Mouse (Mus musculus) stomach, embryonic 16.5 days (tissue): ENCODE results near the gene Kctd20. TPM values are rescaled to one million over a fixed set of nuclear protein-coding genes. Genes with fewer than 3 reads are reported as not detected.

Source experiments
- ATAC-seq: fragments of 200-750 bp; cut with Nextera tagmentation; 2 replicates; pipeline ENCODE4 v1.8.0; 2017; ENCODE audit warnings: moderate number of reproducible peaks, moderate TSS enrichment; ENCODE audit not compliant: insufficient read depth, low FRiP score
- H3K27ac ChIP-seq: fragments of 300-500 bp; sonication (generic); 2 replicates; pipeline ENCODE4 v1.5.1; 2014; ENCODE audit warnings: low read length
- H3K27me3 ChIP-seq: fragments of 300-500 bp; sonication (generic); 2 replicates; pipeline ENCODE4 v1.6.1; 2014; ENCODE audit warnings: low read length, control low read depth, mixed read lengths; ENCODE audit not compliant: control insufficient read depth, insufficient read depth
- H3K36me3 ChIP-seq: fragments of 300-500 bp; sonication (generic); 2 replicates; pipeline ENCODE4 v1.6.1; 2014; ENCODE audit warnings: low read length; ENCODE audit not compliant: control insufficient read depth, insufficient read depth
- H3K4me1 ChIP-seq: fragments of 300-500 bp; sonication (generic); 2 replicates; pipeline ENCODE4 v1.6.1; 2014; ENCODE audit warnings: low read length, control low read depth, mixed read lengths; ENCODE audit not compliant: control insufficient read depth, insufficient read depth
- H3K4me2 ChIP-seq: fragments of 300-500 bp; sonication (generic); 2 replicates; pipeline ENCODE4 v1.6.1; 2014; ENCODE audit warnings: low read depth, low read length, mixed read lengths
- H3K4me3 ChIP-seq: fragments of 300-500 bp; sonication (generic); replicated peaks from 2 replicates; pipeline ENCODE4 v1.5.1; 2014; ENCODE audit warnings: mild to moderate bottlenecking, low read length
- H3K9ac ChIP-seq: fragments of 300-500 bp; sonication (generic); 2 replicates; pipeline ENCODE4 v1.6.1; 2014; ENCODE audit warnings: low read length
- H3K9me3 ChIP-seq: fragments of 300-500 bp; sonication (generic); replicated peaks from 2 replicates; pipeline ENCODE4 v1.6.1; 2016; ENCODE audit warnings: low read length, control low read depth; ENCODE audit not compliant: control insufficient read depth
- WGBS: fragments of 180-500 bp; shearing (Covaris S2); extraction: QIAGEN DNeasy Blood & Tissue Kit; methylation state at CpG from one replicate; pipeline ENCODE4 v1.1.7; 2014; 5-methylcytosine and 5-hydroxymethylcytosine counted together
- polyA plus RNA-seq: library from polyadenylated mRNA; unstranded; fragments of >200 nt; fragmentation: Nextera tagmentation; extraction: Ambion mirVana; gene quantifications from 2 replicates; pipeline ENCODE4 v1.2.1, GENCODE M21; 2015

The Kctd20 gene
- polyA plus RNA-seq = 77.2 and 78.3 TPM in 2 replicates

GRCm38 (mm10) chr17:28951831-28952799 lies at the start of gene Kctd20:
Kctd20 (plus strand) TSS chr17:28951950.
- Histone ChIP-seq H3K27ac (peak within 1 kb of the TSS; percentile 98), H3K4me2 (peak within 1 kb of the TSS; percentile 86), H3K9ac (peak within 1 kb of the TSS; percentile 97), H3K4me1 (peaks cover 20% of the 10 kb centered on the region), H3K27me3 (no peaks in the 10 kb centered on the region), H3K36me3 (0 out of 2 replicates have a peak, but pooled peaks cover 3% of the 10 kb centered on the region), H3K4me3 (peak within 1 kb of the TSS; percentile 82), H3K9me3 (0 out of 2 replicates have a peak, but pooled peaks cover 4% of the 10 kb centered on the region)
- peak; percentile 93 for ATAC-seq
- WGBS = under 1% methylated on average over 76 of the region's 80 CpGs

GRCm38 (mm10) chr17:28904546-28905376 lies 47.0 kb upstream of the Kctd20 start:
- ATAC-seq = no peak; the same call in 1 of the 2 replicates
- Histone ChIP-seq H3K4me1 (peaks cover 2% of the 10 kb centered on the region; the same call in 1 of the 2 replicates), H3K27ac (no peak overlapping the region), H3K9ac (no peak overlapping the region; the same call in 1 of the 2 replicates), H3K27me3 (no peaks in the 10 kb centered on the region), H3K4me3 (no peak overlapping the region), H3K4me2 (no peak overlapping the region), H3K36me3 (no peaks in the 10 kb centered on the region), H3K9me3 (no peaks in the 10 kb centered on the region)
- WGBS = 36% methylated on average over 23 of the region's 23 CpGs

- ATAC-seq = no peak
- H3K9me3 ChIP-seq = no peaks in the 10 kb centered on the region
- peak overlapping the region; percentile 11; the same call in 1 of the 2 replicates for H3K9ac ChIP-seq
- 71% methylated on average over 13 of the region's 13 CpGs for WGBS
- H3K27ac ChIP-seq = no peak overlapping the region
- no peak overlapping the region for H3K4me2 ChIP-seq
- H3K4me3 ChIP-seq = no peak overlapping the region
- H3K36me3 ChIP-seq = no peaks in the 10 kb centered on the region
- peaks cover 2% of the 10 kb centered on the region; the same call in 1 of the 2 replicates for H3K4me1 ChIP-seq
- no peaks in the 10 kb centered on the region for H3K27me3 ChIP-seq
Measured at GRCm38 (mm10) chr17:28905377-28905916, 46.3 kb upstream of the Kctd20 start.

- Histone ChIP-seq H3K4me3 (no peak overlapping the region), H3K9me3 (no peaks in the 10 kb centered on the region), H3K4me2 (no peak overlapping the region), H3K4me1 (peaks cover 2% of the 10 kb centered on the region; the same call in 1 of the 2 replicates), H3K36me3 (no peaks in the 10 kb centered on the region), H3K9ac (no peak overlapping the region), H3K27me3 (no peaks in the 10 kb centered on the region), H3K27ac (no peak overlapping the region)
- no peak for ATAC-seq
- 78% methylated on average over 7 of the region's 7 CpGs for WGBS
Measured at GRCm38 (mm10) chr17:28907959-28908358, 43.8 kb upstream of the Kctd20 start.

- no peak for ATAC-seq
- H3K4me3 ChIP-seq = peak overlapping the region; percentile 31
- H3K4me1 ChIP-seq = peaks cover 2% of the 10 kb centered on the region; the same call in 1 of the 2 replicates
- H3K4me2 ChIP-seq = peak overlapping the region; percentile 59
- no peak overlapping the region for H3K27ac ChIP-seq
- WGBS = 8% methylated on average over 29 of the region's 29 CpGs
- peak overlapping the region; percentile 63 for H3K9ac ChIP-seq
- H3K9me3 ChIP-seq = no peaks in the 10 kb centered on the region
- H3K27me3 ChIP-seq = no peaks in the 10 kb centered on the region
- H3K36me3 ChIP-seq = no peaks in the 10 kb centered on the region
Measured at GRCm38 (mm10) chr17:28909252-28909941, 42.4 kb upstream of the Kctd20 start.

GRCm38 (mm10) chr17:28910139-28910538 lies 41.6 kb upstream of the Kctd20 start:
- Histone ChIP-seq H3K4me3 (no peak overlapping the region), H3K4me2 (peak overlapping the region; percentile 59), H3K4me1 (peaks cover 2% of the 10 kb centered on the region; the same call in 1 of the 2 replicates), H3K9me3 (no peaks in the 10 kb centered on the region), H3K36me3 (no peaks in the 10 kb centered on the region), H3K27me3 (no peaks in the 10 kb centered on the region), H3K27ac (no peak overlapping the region), H3K9ac (no peak overlapping the region; the same call in 1 of the 2 replicates)
- 34% methylated on average over 7 of the region's 7 CpGs for WGBS
- no peak for ATAC-seq

GRCm38 (mm10) chr17:28913200-28913599 lies 38.5 kb upstream of the Kctd20 start:
- no peaks in the 10 kb centered on the region for H3K36me3 ChIP-seq
- no peak overlapping the region for H3K9ac ChIP-seq
- H3K27me3 ChIP-seq = no peaks in the 10 kb centered on the region
- no peak overlapping the region for H3K27ac ChIP-seq
- peak; percentile 41; the same call in 1 of the 2 replicates for ATAC-seq
- peaks cover 2% of the 10 kb centered on the region; the same call in 1 of the 2 replicates for H3K4me1 ChIP-seq
- H3K4me3 ChIP-seq = no peak overlapping the region
- no peak overlapping the region for H3K4me2 ChIP-seq
- H3K9me3 ChIP-seq = no peaks in the 10 kb centered on the region
- 51% methylated on average over 5 of the region's 5 CpGs for WGBS

GRCm38 (mm10) chr17:28913940-28914339 lies 37.8 kb upstream of the Kctd20 start:
- Histone ChIP-seq H3K4me3 (no peak overlapping the region), H3K9me3 (no peaks in the 10 kb centered on the region), H3K9ac (no peak overlapping the region), H3K4me2 (no peak overlapping the region), H3K27ac (no peak overlapping the region), H3K27me3 (no peaks in the 10 kb centered on the region), H3K4me1 (peaks cover 2% of the 10 kb centered on the region; the same call in 1 of the 2 replicates), H3K36me3 (no peaks in the 10 kb centered on the region)
- WGBS = 70% methylated on average over 6 of the region's 6 CpGs
- no peak for ATAC-seq
